ENCODE assay signal across 33 mouse cellular contexts in the genomic region with DNA sequence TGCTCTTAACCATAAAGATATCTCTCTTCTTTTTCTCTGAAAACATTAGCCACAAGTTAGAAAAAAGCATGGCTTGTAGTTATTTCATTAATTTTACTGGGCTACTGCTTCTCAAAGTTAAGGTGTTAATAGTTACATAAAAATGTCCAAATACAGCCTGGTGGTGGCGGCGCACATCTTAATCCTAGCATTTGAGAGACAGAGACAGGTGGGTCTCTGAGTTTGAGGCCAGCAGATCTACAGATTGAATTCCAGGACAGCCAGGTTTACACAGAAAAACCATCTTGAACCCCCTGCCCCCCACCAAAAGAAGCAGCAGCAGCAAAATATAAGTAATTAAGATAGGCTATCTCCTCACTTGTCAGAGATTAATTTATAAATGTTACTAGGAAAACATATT.
"Had no signal": no experiment of that assay in that cellular context is flagged by ENCODE, and none has a peak within 500 bp of the region (broad histone marks: within the 10 kb centered on the region; RNA-seq: fewer than 3 reads in every experiment).

No protein-coding gene starts in this region.

- H3K9me3 ChIP-seq: heart, embryonic 10.5 days; heart, embryonic 12.5 days; heart, embryonic 13.5 days; heart, embryonic 15.5 days; hindbrain, embryonic 10.5 days; hindbrain, embryonic 12.5 days; hindbrain, embryonic 13.5 days; hindbrain, embryonic 15.5 days; intestine, embryonic 15.5 days; kidney, embryonic 15.5 days had no signal

- H3K9ac ChIP-seq: heart, embryonic 12.5 days; heart, embryonic 13.5 days; heart, embryonic 15.5 days; hindbrain, embryonic 12.5 days; hindbrain, embryonic 13.5 days; hindbrain, embryonic 14.5 days; hindbrain, embryonic 15.5 days; intestine, embryonic 15.5 days; kidney, embryonic 15.5 days had no signal

- H3K27me3 ChIP-seq: heart, embryonic 12.5 days; heart, embryonic 13.5 days; heart, embryonic 15.5 days; hindbrain, embryonic 12.5 days; hindbrain, embryonic 13.5 days; hindbrain, embryonic 15.5 days; intestine, embryonic 15.5 days; kidney, embryonic 15.5 days had no signal

- ATAC-seq: hindbrain, embryonic 16.5 days; hindbrain, postnatal 0 days; inflammation-experienced regulatory T-cells, adult 6 months; intestine, embryonic 15.5 days; intestine, embryonic 16.5 days; intestine, postnatal 0 days had no signal

- H3K27ac ChIP-seq: heart, embryonic 10.5 days; heart, embryonic 13.5 days; heart, embryonic 15.5 days; hindbrain, embryonic 10.5 days; hindbrain, embryonic 12.5 days; hindbrain, embryonic 13.5 days; hindbrain, embryonic 14.5 days; hindbrain, embryonic 15.5 days; hindbrain, postnatal 0 days; intestine, embryonic 15.5 days; kidney, embryonic 15.5 days; kidney, postnatal 0 days; layer of hippocampus, adult 2 months had no signal

- H3K4me3 ChIP-seq: heart, embryonic 10.5 days; heart, embryonic 12.5 days; heart, embryonic 13.5 days; heart, embryonic 15.5 days; hindbrain, embryonic 10.5 days; hindbrain, embryonic 12.5 days; hindbrain, embryonic 13.5 days; hindbrain, embryonic 15.5 days; intestine, embryonic 15.5 days; kidney, embryonic 15.5 days; layer of hippocampus, adult 2 months had no signal

- H3K4me2 ChIP-seq: heart, embryonic 11.5 days; heart, embryonic 12.5 days; heart, embryonic 13.5 days; heart, embryonic 15.5 days; hindbrain, embryonic 12.5 days; hindbrain, embryonic 13.5 days; hindbrain, embryonic 14.5 days; hindbrain, embryonic 15.5 days; intestine, embryonic 15.5 days; kidney, embryonic 15.5 days had no signal

- H3K4me1 ChIP-seq: heart, embryonic 10.5 days; heart, embryonic 12.5 days; heart, embryonic 13.5 days; heart, embryonic 15.5 days; hindbrain, embryonic 10.5 days; hindbrain, embryonic 12.5 days; hindbrain, embryonic 13.5 days; hindbrain, embryonic 15.5 days; intestine, embryonic 15.5 days; kidney, embryonic 15.5 days had no signal

- DNase-seq: heart, postnatal 10 days; heart, postnatal 14 days; heart, postnatal 36 days; heart, postnatal 4 days; kidney, adult 11 months; kidney, adult 18-20 months; kidney, adult 2 months; kidney, adult 8-10 months; kidney, adult 9 months; kidney, postnatal 10 days; kidney, postnatal 14 days; kidney, postnatal 36 days; layer of hippocampus, adult 9-11 months; layer of hippocampus, postnatal 36 days had no signal
